Mouse (Mus musculus) limb, embryonic 11.5 days (tissue): Measurements from ENCODE around the gene Upp2. TPM values are rescaled to one million over a fixed set of nuclear protein-coding genes. Genes with fewer than 3 reads are reported as not detected.

Experiments used
- ATAC-seq: fragments of 200-750 bp; cut with Nextera tagmentation; 2 replicates; pipeline ENCODE4 v1.8.0; 2017; ENCODE audit warnings: low read depth; ENCODE audit not compliant: insufficient number of reproducible peaks, low FRiP score, low TSS enrichment
- DNase-seq: peaks from one replicate; pipeline ENCODE4 v3.0.0-alpha.2; 2015; ENCODE audit warnings: low spot score
- H3K27ac ChIP-seq: fragments of 300-500 bp; sonication (generic); replicated peaks from 2 replicates; pipeline ENCODE4 v1.5.1; 2014; ENCODE audit warnings: low read depth, mild to moderate bottlenecking, low read length
- H3K27me3 ChIP-seq: fragments of 300-500 bp; sonication (generic); 2 replicates; pipeline ENCODE4 v1.6.1; 2014; ENCODE audit warnings: mild to moderate bottlenecking, low read length, mixed read lengths; ENCODE audit not compliant: control insufficient read depth, insufficient read depth
- H3K36me3 ChIP-seq: fragments of 300-500 bp; sonication (generic); 2 replicates; pipeline ENCODE4 v1.6.1; 2014; ENCODE audit warnings: mild to moderate bottlenecking, low read length, moderate library complexity, mixed read lengths; ENCODE audit not compliant: control insufficient read depth, insufficient read depth
- H3K4me1 ChIP-seq: fragments of 300-500 bp; sonication (generic); 2 replicates; pipeline ENCODE4 v1.6.1; 2014; ENCODE audit warnings: low read length, mixed read lengths; ENCODE audit not compliant: control insufficient read depth, insufficient read depth
- H3K4me2 ChIP-seq: fragments of 300-500 bp; sonication (generic); 2 replicates; pipeline ENCODE4 v1.6.1; 2014; ENCODE audit warnings: low read depth, mild to moderate bottlenecking, moderate library complexity; ENCODE audit not compliant: severe bottlenecking
- H3K4me3 ChIP-seq: fragments of 300-500 bp; sonication (generic); 2 replicates; pipeline ENCODE4 v1.5.1; 2014; ENCODE audit warnings: low read depth, low read length
- H3K9ac ChIP-seq: fragments of 300-500 bp; sonication (generic); 2 replicates; pipeline ENCODE4 v1.6.1; 2014; ENCODE audit warnings: mild to moderate bottlenecking, low read length
- H3K9me3 ChIP-seq: fragments of 300-500 bp; sonication (generic); 2 replicates; pipeline ENCODE4 v1.6.1; 2016; ENCODE audit warnings: low read length; ENCODE audit not compliant: control insufficient read depth
- WGBS: fragments of 180-500 bp; shearing (Covaris S2); extraction: QIAGEN DNeasy Blood & Tissue Kit; methylation state at CpG from one replicate; pipeline ENCODE4 v1.1.7; 2014; 5-methylcytosine and 5-hydroxymethylcytosine counted together
- polyA plus RNA-seq: library from polyadenylated mRNA; unstranded; fragments of >200 nt; fragmentation: Nextera tagmentation; extraction: Ambion mirVana; gene quantifications from 2 replicates; pipeline ENCODE4 v1.2.1, GENCODE M21; 2014

Gene Upp2
- polyA plus RNA-seq, 1 experiment from 2014 or later: 9.3 TPM

GRCm38 (mm10) chr2:58773833-58774232 is 206.7 kb downstream of the Upp2 start:
- no peak for DNase-seq
- H3K4me2 ChIP-seq: no peak overlapping the region
- H3K4me1 ChIP-seq: no peaks in the 10 kb centered on the region
- no peak for ATAC-seq
- no peaks in the 10 kb centered on the region for H3K36me3 ChIP-seq
- H3K9ac ChIP-seq: no peak overlapping the region
- H3K9me3 ChIP-seq: no peaks in the 10 kb centered on the region
- no peak overlapping the region for H3K27ac ChIP-seq
- WGBS: 88% methylated on average over 9 of the region's 9 CpGs
- no peak overlapping the region for H3K4me3 ChIP-seq
- H3K27me3 ChIP-seq: no peaks in the 10 kb centered on the region

DNA sequence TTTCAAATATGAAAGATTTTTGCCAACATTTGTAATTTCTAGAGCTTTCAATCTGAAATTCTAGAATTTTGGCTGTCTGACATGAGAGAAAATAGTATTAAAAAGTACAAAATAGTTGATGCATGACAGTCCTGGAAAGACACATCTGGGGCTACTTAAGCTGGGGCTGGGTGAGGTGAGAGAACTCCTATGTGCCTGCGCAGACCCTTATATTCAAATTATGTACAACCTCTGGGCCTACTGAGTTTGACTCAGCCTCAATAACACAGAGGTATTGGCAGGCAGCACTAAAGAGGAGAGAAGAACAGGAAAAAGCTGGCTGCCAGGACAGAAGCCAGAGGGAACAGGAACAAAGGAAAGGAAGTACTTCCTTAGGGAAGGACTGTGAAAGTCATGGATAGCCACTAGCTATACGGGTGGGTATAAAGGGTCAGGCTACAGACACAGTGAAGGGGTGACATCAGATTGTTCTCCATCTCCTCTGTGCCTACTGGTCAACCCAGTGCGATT is 211.9 kb downstream of the Upp2 start:
- Histone ChIP-seq H3K4me3 (no peak overlapping the region), H3K9ac (no peak overlapping the region), H3K9me3 (no peaks in the 10 kb centered on the region), H3K4me2 (no peak overlapping the region), H3K27ac (no peak overlapping the region), H3K4me1 (no peaks in the 10 kb centered on the region), H3K36me3 (no peaks in the 10 kb centered on the region), H3K27me3 (no peaks in the 10 kb centered on the region)
- ATAC-seq (no peak), DNase-seq (no peak)
- WGBS: 76% methylated on average over 3 of the region's 3 CpGs

DNA sequence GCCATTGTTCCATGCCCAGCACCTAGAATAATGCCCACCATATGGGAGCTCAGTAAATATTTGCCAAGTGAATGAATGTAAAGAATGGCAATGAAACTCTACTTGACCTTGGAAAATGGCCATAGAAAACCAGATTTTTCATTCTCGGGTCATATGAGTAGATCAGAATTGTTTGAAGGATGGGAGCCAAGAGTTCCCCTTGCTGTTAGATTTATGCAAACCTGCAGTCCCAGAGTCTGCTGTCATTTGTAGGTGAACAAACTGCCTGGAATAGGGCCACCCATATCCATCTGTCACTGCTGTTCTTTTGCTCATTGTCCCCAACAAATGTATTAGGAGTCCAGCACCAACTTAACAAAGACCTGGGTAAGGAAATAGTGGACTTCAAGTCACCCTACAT is 216.4 kb downstream of the Upp2 start:
- 91% methylated on average over 1 of the region's 1 CpGs for WGBS
- no peak for ATAC-seq
- DNase-seq: no peak

DNA sequence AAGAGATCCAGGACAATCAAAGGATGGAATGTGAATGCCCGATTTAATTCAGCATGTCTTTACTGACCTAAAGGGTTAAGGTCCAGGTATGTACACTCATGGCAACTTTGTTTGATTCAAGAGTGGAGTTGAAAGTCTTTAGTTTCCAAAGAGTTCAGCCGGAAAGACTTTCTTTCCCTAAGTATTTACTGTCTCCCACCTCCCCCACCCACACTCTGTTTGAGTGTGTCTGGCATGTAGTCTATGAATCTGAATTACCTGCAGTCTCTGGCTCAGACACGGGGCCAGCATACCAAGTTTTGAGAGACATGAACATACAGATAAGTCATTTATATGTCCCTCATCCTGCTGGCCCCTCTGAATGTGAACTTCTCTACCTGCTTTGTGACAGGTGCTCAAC is 219.1 kb downstream of the Upp2 start:
- no peak for DNase-seq
- Histone ChIP-seq H3K27me3 (no peaks in the 10 kb centered on the region), H3K9me3 (no peaks in the 10 kb centered on the region), H3K27ac (no peak overlapping the region), H3K4me3 (no peak overlapping the region), H3K4me1 (peaks cover 9% of the 10 kb centered on the region; the same call in 1 of the 2 replicates), H3K9ac (no peak overlapping the region), H3K4me2 (no peak overlapping the region), H3K36me3 (no peaks in the 10 kb centered on the region)
- 86% methylated on average over 3 of the region's 3 CpGs for WGBS
- no peak for ATAC-seq

More for the DNA sequence above, 216.4 kb downstream of the Upp2 start:
- Histone ChIP-seq H3K27me3 (no peaks in the 10 kb centered on the region), H3K36me3 (no peaks in the 10 kb centered on the region), H3K4me2 (no peak overlapping the region), H3K4me3 (no peak overlapping the region), H3K9me3 (no peaks in the 10 kb centered on the region), H3K9ac (no peak overlapping the region), H3K4me1 (peaks cover 9% of the 10 kb centered on the region; the same call in 1 of the 2 replicates), H3K27ac (no peak overlapping the region)

GRCm38 (mm10) chr2:58786681-58787080 is 219.6 kb downstream of the Upp2 start:
- Histone ChIP-seq H3K9me3 (no peaks in the 10 kb centered on the region), H3K36me3 (no peaks in the 10 kb centered on the region), H3K4me1 (peaks cover 9% of the 10 kb centered on the region; the same call in 1 of the 2 replicates), H3K4me2 (no peak overlapping the region), H3K27ac (no peak overlapping the region), H3K27me3 (no peaks in the 10 kb centered on the region), H3K9ac (no peak overlapping the region), H3K4me3 (no peak overlapping the region)
- WGBS: 44% methylated on average over 8 of the region's 8 CpGs
- peak; percentile 44 for DNase-seq
- ATAC-seq: no peak

- peaks cover 9% of the 10 kb centered on the region; the same call in 1 of the 2 replicates for H3K4me1 ChIP-seq
- 32% methylated on average over 7 of the region's 7 CpGs for WGBS
- peak; percentile 30 for DNase-seq
Measured at GRCm38 (mm10) chr2:58787360-58787759, 220.3 kb downstream of the Upp2 start.

GRCm38 (mm10) chr2:58789934-58790333 is 222.8 kb downstream of the Upp2 start:
- H3K4me1 ChIP-seq: peaks cover 9% of the 10 kb centered on the region; the same call in 1 of the 2 replicates
- no peaks in the 10 kb centered on the region for H3K9me3 ChIP-seq
- WGBS: 63% methylated on average over 7 of the region's 7 CpGs
- DNase-seq (no peak), ATAC-seq (no peak)
- H3K27me3 ChIP-seq: no peaks in the 10 kb centered on the region
- no peak overlapping the region for H3K9ac ChIP-seq
- H3K36me3 ChIP-seq: no peaks in the 10 kb centered on the region
- H3K27ac ChIP-seq: no peak overlapping the region
- H3K4me3 ChIP-seq: no peak overlapping the region
- no peak overlapping the region for H3K4me2 ChIP-seq

More at GRCm38 (mm10) chr2:58787360-58787759, 220.3 kb downstream of the Upp2 start:
- Histone ChIP-seq H3K27me3 (no peaks in the 10 kb centered on the region), H3K4me3 (no peak overlapping the region), H3K9me3 (no peaks in the 10 kb centered on the region), H3K36me3 (no peaks in the 10 kb centered on the region), H3K9ac (no peak overlapping the region), H3K4me2 (no peak overlapping the region), H3K27ac (no peak overlapping the region)
- ATAC-seq: no peak

DNA sequence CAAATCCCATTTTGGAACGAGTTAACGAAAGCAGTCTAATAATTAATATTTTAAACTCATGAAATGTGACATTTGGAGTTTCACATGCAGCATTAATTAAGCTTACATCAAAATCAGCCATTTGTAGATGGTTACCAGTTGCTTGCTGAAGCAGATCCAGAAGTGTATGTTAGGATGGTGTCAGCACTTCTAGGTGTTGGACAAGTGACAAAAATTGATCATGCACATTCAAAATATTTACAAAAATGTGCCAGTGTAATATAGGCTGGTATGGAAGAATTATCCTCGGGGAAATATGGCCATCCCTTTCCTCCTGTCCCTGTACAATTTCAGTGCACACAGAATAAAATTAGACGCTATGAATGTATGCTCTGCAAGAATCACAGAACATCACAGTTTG is 223.3 kb downstream of the Upp2 start:
- no peak overlapping the region for H3K27ac ChIP-seq
- H3K4me3 ChIP-seq: no peak overlapping the region
- no peaks in the 10 kb centered on the region for H3K9me3 ChIP-seq
- H3K4me2 ChIP-seq: no peak overlapping the region
- no peaks in the 10 kb centered on the region for H3K36me3 ChIP-seq
- H3K4me1 ChIP-seq: peaks cover 9% of the 10 kb centered on the region; the same call in 1 of the 2 replicates
- 78% methylated on average over 4 of the region's 4 CpGs for WGBS
- no peak for DNase-seq
- no peak for ATAC-seq
- no peaks in the 10 kb centered on the region for H3K27me3 ChIP-seq
- no peak overlapping the region for H3K9ac ChIP-seq

GRCm38 (mm10) chr2:58794489-58794888 is 227.4 kb downstream of the Upp2 start:
- DNase-seq: no peak
- 88% methylated on average over 15 of the region's 15 CpGs for WGBS

More at GRCm38 (mm10) chr2:58794489-58794888, 227.4 kb downstream of the Upp2 start:
- Histone ChIP-seq H3K36me3 (no peaks in the 10 kb centered on the region), H3K27me3 (no peaks in the 10 kb centered on the region), H3K9ac (no peak overlapping the region), H3K9me3 (no peaks in the 10 kb centered on the region), H3K4me2 (no peak overlapping the region), H3K4me1 (no peaks in the 10 kb centered on the region), H3K4me3 (no peak overlapping the region), H3K27ac (no peak overlapping the region)
- no peak for ATAC-seq
